Mouse (Mus musculus): ENCODE results near the gene Ugt1a10. TPM values are rescaled to one million over a fixed set of nuclear protein-coding genes. Genes with fewer than 3 reads are reported as not detected.
A peak's percentile ranks its signal among the peaks of the same experiment; 100 is the strongest.

Ugt1a10 gene
- polyA plus RNA-seq, 1 experiment from 2014 or later, result not detected

DNA sequence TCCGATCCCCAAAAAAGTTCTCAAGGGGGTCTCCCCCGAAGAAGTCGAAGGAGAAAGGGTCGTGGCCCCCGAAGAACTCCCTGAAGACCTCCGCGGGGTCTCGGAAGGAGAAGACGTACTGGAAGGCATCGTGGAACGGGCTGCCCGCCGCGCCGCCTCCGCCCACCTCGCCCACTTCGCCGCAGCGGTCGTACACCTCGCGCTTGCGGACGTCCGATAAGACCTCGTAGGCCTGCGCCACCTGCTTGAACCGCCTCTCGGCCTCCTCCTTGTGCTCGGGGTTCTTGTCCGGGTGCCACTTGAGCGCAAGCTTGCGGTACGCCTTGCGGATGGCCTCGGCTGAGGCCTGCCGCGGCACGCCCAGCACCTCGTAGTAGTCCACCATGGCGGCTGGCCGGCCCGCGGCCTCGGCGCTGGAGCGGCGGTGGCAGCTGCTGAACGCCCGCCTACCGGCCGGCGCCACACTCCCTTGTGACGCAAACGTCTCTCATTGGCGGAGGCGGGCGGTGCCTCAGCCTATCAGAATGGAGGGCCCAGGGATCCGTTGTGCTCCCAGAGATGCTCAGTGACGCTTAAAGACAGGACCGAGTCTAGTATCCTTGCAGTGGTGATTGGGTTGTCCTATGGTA lies 150.2 kb downstream of the Ugt1a10 start, which contains the start of gene Dnajb3:
Gene Dnajb3, minus strand, starts transcription at position 489 of the 629 bp plus-strand sequence.
- H3K4me3 ChIP-seq (ENCODE audit: low read depth, low read length), result peak within 1 kb of the TSS; percentile 40
- WGBS, result 6% methylated on average over 61 of the region's 62 CpGs
- H3K4me2 ChIP-seq (ENCODE audit: low read depth, severe bottlenecking), result peak within 1 kb of the TSS; percentile 75
- no peaks in the 10 kb centered on the region for H3K27me3 ChIP-seq (ENCODE audit: control insufficient read depth, insufficient read depth, low read length)
- no peaks in the 10 kb centered on the region for H3K4me1 ChIP-seq (ENCODE audit: control insufficient read depth, insufficient read depth, low read length)
- ATAC-seq (ENCODE audit: insufficient number of reproducible peaks, low FRiP score, low TSS enrichment, low read depth), result peak; percentile 97
- peak within 1 kb of the TSS; percentile 72 for H3K9ac ChIP-seq (ENCODE audit: low read length)
- DNase-seq (ENCODE audit: low spot score), result peak; percentile 86
- no peaks in the 10 kb centered on the region for H3K9me3 ChIP-seq (ENCODE audit: control insufficient read depth, low read length)
- H3K27ac ChIP-seq (replicated peaks; ENCODE audit: low read depth, low read length), result no peak within 1 kb of the TSS
- H3K36me3 ChIP-seq (ENCODE audit: control insufficient read depth, insufficient read depth, low read length), result no peaks in the 10 kb centered on the region

DNA sequence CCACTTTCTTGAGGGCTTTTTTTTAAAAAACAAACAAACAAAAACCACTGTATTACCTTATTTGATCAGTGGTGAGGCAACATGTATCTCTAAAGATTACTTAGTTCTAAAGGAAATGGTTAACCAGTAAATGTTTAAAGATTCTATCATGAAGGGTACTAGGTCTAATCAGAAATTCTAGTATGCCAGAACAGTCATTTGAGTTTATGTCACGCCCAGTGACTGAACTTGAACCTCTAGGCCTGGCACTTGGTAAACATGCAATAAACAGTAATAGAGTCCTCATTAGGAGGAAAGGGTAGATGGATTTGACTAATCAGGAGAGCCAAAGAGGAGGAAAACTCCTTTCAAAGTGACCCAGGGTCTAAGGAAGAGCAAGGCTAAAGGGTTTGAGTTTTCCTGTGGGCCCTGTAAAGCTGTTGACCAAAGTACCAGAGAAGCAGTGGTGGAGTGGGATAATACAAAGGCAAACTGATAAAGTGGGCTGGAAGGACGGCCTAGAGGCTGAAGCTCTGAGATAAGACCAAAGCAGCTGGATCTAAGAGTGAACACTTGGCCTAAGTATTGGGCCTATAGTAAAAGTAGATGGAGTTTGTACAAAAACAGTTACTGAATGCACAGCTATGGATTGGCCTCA lies 151.8 kb downstream of the Ugt1a10 start:
- Histone ChIP-seq H3K4me3 (ENCODE audit: low read depth, low read length) (no peak overlapping the region), H3K27me3 (ENCODE audit: control insufficient read depth, insufficient read depth, low read length) (no peaks in the 10 kb centered on the region), H3K4me1 (ENCODE audit: control insufficient read depth, insufficient read depth, low read length) (no peaks in the 10 kb centered on the region), H3K36me3 (ENCODE audit: control insufficient read depth, insufficient read depth, low read length) (no peaks in the 10 kb centered on the region), H3K27ac (replicated peaks; ENCODE audit: low read depth, low read length) (no peak overlapping the region), H3K9me3 (ENCODE audit: control insufficient read depth, low read length) (peaks cover 7% of the 10 kb centered on the region), H3K9ac (ENCODE audit: low read length) (no peak overlapping the region), H3K4me2 (ENCODE audit: low read depth, severe bottlenecking) (no peak overlapping the region)
- DNase-seq (ENCODE audit: low spot score) (no peak), ATAC-seq (ENCODE audit: insufficient number of reproducible peaks, low FRiP score, low TSS enrichment, low read depth) (no peak)
- 79% methylated on average over 2 of the region's 2 CpGs for WGBS

- Histone ChIP-seq H3K36me3 (ENCODE audit: control insufficient read depth, insufficient read depth, low read length) (no peaks in the 10 kb centered on the region), H3K27me3 (ENCODE audit: control insufficient read depth, insufficient read depth, low read length) (no peaks in the 10 kb centered on the region), H3K4me1 (ENCODE audit: control insufficient read depth, insufficient read depth, low read length) (no peaks in the 10 kb centered on the region), H3K9ac (ENCODE audit: low read length) (no peak within 1 kb of the TSS), H3K9me3 (ENCODE audit: control insufficient read depth, low read length) (peaks cover 51% of the 10 kb centered on the region), H3K4me3 (ENCODE audit: low read depth, low read length) (no peak within 1 kb of the TSS), H3K27ac (replicated peaks; ENCODE audit: low read depth, low read length) (no peak within 1 kb of the TSS), H3K4me2 (ENCODE audit: low read depth, severe bottlenecking) (no peak within 1 kb of the TSS)
- DNase-seq (ENCODE audit: low spot score) (peak; percentile 36), ATAC-seq (ENCODE audit: insufficient number of reproducible peaks, low FRiP score, low TSS enrichment, low read depth) (no peak)
- 68% methylated on average over 8 of the region's 8 CpGs for WGBS
These were observed 156.6 kb downstream of the Ugt1a10 start, which contains the start of gene Ugt1a1 for GRCm38 (mm10) chr1:88211812-88212211. Gene Ugt1a1, plus strand, starts transcription at chr1:88211959.

GRCm38 (mm10) chr1:88212341-88213045 lies 157.3 kb downstream of the Ugt1a10 start:
- ATAC-seq (ENCODE audit: insufficient number of reproducible peaks, low FRiP score, low TSS enrichment, low read depth) (peak; percentile 18; the same call in 1 of the 2 replicates), DNase-seq (ENCODE audit: low spot score) (peak; percentile 34)
- Histone ChIP-seq H3K9me3 (ENCODE audit: control insufficient read depth, low read length) (peaks cover 57% of the 10 kb centered on the region), H3K4me3 (ENCODE audit: low read depth, low read length) (no peak overlapping the region), H3K9ac (ENCODE audit: low read length) (no peak overlapping the region), H3K4me2 (ENCODE audit: low read depth, severe bottlenecking) (no peak overlapping the region), H3K27me3 (ENCODE audit: control insufficient read depth, insufficient read depth, low read length) (no peaks in the 10 kb centered on the region), H3K4me1 (ENCODE audit: control insufficient read depth, insufficient read depth, low read length) (no peaks in the 10 kb centered on the region), H3K36me3 (ENCODE audit: control insufficient read depth, insufficient read depth, low read length) (no peaks in the 10 kb centered on the region), H3K27ac (replicated peaks; ENCODE audit: low read depth, low read length) (no peak overlapping the region)
- WGBS, result 64% methylated on average over 8 of the region's 8 CpGs

DNA sequence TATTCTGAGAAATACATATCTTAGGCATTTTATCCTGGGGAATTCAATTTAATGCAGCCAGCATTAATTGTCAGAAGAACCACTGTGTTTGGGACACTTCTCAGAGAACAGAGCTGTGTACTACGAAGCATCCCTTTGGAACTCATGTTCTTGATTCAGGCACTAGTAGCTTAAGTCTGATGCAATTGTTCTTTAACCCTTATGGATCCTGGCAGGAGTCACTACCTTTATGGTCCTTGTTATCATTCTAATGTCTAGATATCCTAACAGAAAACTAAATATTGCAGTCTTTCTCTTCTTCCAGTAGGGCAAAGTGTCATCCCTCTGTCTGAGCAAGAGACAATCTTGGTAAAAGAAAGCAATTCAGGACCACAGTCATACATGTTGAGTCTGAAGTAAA lies 157.9 kb downstream of the Ugt1a10 start:
- no peak for ATAC-seq (ENCODE audit: insufficient number of reproducible peaks, low FRiP score, low TSS enrichment, low read depth)
- no peak for DNase-seq (ENCODE audit: low spot score)
- no peak overlapping the region for H3K4me3 ChIP-seq (ENCODE audit: low read depth, low read length)
- H3K4me1 ChIP-seq (ENCODE audit: control insufficient read depth, insufficient read depth, low read length), result no peaks in the 10 kb centered on the region
- H3K36me3 ChIP-seq (ENCODE audit: control insufficient read depth, insufficient read depth, low read length), result no peaks in the 10 kb centered on the region
- no peak overlapping the region for H3K4me2 ChIP-seq (ENCODE audit: low read depth, severe bottlenecking)
- peaks cover 59% of the 10 kb centered on the region for H3K9me3 ChIP-seq (ENCODE audit: control insufficient read depth, low read length)
- no peaks in the 10 kb centered on the region for H3K27me3 ChIP-seq (ENCODE audit: control insufficient read depth, insufficient read depth, low read length)
- no peak overlapping the region for H3K9ac ChIP-seq (ENCODE audit: low read length)
- WGBS, result 82% methylated on average over 1 of the region's 1 CpGs
- H3K27ac ChIP-seq (replicated peaks; ENCODE audit: low read depth, low read length), result no peak overlapping the region

DNA sequence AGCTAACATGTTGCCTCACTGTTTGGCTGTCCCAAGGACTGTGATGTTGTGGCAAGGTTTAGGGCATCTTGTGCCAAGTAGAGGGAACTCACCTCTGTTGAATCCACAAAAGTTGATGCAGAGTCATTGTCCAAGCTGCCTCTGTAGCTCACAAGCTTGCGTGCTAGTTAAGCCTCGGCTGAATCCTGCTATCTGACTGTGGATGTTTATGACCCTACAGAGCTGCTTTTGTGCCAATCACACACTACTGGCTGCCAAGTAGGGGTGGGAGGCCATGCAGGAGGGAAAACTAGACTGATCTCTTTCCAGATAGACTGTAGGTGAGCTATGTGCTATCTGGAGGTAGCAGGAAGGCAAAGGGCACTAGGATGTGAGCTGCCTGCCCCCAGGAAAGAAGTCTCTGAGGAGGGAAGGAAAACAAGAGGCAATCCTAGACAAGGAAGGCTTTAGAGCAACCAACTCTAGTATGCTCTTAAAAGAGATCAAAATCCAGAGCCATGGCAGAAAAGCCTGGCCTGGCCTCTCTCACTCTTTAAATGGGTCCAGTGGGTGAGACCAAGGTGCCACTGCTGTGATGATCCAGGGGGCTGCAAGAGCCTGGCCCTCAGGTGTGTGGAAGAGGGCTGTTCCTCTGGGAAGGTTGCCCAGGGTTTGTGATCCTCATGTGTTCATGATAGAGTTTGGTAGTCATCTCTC lies 158.7 kb downstream of the Ugt1a10 start:
- 78% methylated on average over 2 of the region's 2 CpGs for WGBS
- Histone ChIP-seq H3K27ac (replicated peaks; ENCODE audit: low read depth, low read length) (no peak overlapping the region), H3K9me3 (ENCODE audit: control insufficient read depth, low read length) (peaks cover 59% of the 10 kb centered on the region), H3K36me3 (ENCODE audit: control insufficient read depth, insufficient read depth, low read length) (no peaks in the 10 kb centered on the region), H3K4me1 (ENCODE audit: control insufficient read depth, insufficient read depth, low read length) (no peaks in the 10 kb centered on the region), H3K4me3 (ENCODE audit: low read depth, low read length) (no peak overlapping the region), H3K27me3 (ENCODE audit: control insufficient read depth, insufficient read depth, low read length) (no peaks in the 10 kb centered on the region), H3K9ac (ENCODE audit: low read length) (no peak overlapping the region), H3K4me2 (ENCODE audit: low read depth, severe bottlenecking) (no peak overlapping the region)
- peak; percentile 30 for DNase-seq (ENCODE audit: low spot score)
- ATAC-seq (ENCODE audit: insufficient number of reproducible peaks, low FRiP score, low TSS enrichment, low read depth), result no peak

DNA sequence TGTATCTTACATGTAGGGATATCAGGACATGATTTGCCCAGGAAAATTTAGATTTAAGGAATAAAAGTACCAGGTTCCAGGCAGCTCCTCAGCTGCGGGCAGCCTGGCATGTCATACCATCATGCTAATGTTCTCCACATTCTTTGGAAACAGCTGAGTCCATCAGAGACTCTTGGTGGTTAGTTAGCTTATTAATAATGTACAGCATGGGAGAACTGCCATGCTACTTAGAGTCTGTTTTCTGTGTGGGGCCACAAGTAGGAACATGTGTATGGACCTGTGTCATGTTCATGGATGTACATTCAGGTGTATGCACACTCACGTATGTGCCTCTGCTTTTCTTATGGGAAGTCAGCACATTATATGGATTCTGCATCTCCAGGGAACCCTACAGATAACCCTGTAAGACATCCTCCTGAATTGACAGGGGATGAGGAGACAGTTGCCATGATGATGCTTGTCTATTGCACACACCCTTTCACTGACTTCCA lies 159.3 kb downstream of the Ugt1a10 start:
- no peaks in the 10 kb centered on the region for H3K4me1 ChIP-seq (ENCODE audit: control insufficient read depth, insufficient read depth, low read length)
- ATAC-seq (ENCODE audit: insufficient number of reproducible peaks, low FRiP score, low TSS enrichment, low read depth) (no peak), DNase-seq (ENCODE audit: low spot score) (peak; percentile 25)
- 80% methylated on average over 2 of the region's 2 CpGs for WGBS
- no peaks in the 10 kb centered on the region for H3K36me3 ChIP-seq (ENCODE audit: control insufficient read depth, insufficient read depth, low read length)
- H3K27ac ChIP-seq (replicated peaks; ENCODE audit: low read depth, low read length), result no peak overlapping the region
- H3K27me3 ChIP-seq (ENCODE audit: control insufficient read depth, insufficient read depth, low read length), result no peaks in the 10 kb centered on the region
- no peak overlapping the region for H3K4me3 ChIP-seq (ENCODE audit: low read depth, low read length)
- no peak overlapping the region for H3K9ac ChIP-seq (ENCODE audit: low read length)
- no peak overlapping the region for H3K4me2 ChIP-seq (ENCODE audit: low read depth, severe bottlenecking)
- peaks cover 59% of the 10 kb centered on the region for H3K9me3 ChIP-seq (ENCODE audit: control insufficient read depth, low read length)
